Mouse (Mus musculus): Measurements from ENCODE around the gene Mecom.

Mecom gene

DNA sequence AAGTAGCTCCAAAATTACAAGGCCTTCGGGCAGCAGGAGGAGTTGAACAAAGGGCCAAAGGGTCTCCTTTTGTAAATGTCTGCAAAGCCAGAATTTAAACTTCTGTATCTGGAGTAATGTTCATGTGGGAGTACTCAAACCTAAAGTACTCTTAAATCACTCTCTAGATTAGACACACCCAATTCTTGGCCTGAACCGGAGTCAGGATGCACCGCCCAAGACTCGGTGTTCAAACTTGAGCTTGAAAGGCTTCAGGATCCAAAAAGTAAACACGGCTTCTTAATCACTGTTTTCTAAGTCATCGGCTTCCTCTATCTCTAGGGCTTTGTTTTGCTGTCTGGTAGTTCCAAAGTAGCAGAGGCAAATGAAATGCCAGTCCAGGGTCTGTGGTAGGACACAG is 67.3 kb downstream of the Mecom start:
- DNase-seq: peak; percentile 65 to 77

DNA sequence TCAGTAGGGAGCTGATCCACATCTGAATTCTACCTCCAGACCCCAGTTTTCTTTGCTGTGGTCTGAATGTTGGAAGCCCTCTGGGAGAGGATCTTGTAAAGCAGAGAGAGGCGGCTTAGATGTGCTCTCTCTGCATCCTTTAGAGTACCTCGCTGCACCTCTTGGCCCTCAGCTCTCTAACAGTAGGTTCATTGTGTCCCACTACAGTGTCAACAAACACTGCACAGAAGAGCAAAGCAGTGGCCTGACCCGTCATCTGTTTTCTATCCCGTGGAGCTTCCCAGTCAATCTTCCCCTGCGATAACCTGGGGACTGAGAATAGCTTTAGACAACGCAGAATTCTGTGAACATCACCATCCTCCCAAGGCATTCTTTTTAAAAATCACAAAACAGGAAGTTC is 69.6 kb downstream of the Mecom start:
- no peak for DNase-seq

DNA sequence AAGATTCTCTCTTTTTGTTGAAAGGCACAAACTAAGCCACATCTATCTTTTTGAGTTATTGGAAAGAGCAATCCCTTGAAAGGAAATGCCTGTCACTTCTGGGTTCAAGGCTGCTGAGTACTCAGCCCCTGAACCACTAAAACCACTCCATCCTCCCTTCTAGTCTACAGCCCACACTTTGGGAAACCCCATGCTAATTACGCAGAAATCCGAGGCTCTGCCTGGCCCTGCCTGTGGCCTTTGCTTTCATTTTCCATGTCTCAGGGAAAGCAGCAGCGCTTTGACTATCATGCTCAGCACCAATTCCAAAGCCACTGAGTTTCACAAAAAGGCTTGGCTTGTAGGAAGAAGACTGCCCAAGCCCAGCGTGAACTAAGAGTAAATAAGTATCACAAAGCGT is 70.8 kb downstream of the Mecom start:
- no peak for DNase-seq

DNA sequence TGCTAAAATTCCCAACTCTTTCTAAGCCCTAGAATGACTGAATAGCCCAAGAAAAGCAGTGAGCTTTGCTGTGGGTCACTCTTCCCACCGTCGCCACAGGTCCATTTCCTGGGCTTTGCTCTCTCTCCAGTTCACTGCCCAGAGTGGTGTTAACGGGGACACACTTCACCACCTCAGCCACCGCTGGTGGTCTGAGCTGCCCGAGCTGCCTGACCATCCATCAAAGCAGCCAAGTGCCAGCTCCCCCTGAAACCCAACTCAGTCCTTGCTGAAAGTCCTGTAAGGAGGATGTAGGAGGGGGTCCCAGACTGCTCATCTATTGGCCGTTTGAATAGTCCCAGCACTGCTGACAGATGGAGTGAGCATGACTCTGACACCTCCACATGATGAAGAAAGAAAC is 72.2 kb downstream of the Mecom start:
- DNase-seq: no peak

DNA sequence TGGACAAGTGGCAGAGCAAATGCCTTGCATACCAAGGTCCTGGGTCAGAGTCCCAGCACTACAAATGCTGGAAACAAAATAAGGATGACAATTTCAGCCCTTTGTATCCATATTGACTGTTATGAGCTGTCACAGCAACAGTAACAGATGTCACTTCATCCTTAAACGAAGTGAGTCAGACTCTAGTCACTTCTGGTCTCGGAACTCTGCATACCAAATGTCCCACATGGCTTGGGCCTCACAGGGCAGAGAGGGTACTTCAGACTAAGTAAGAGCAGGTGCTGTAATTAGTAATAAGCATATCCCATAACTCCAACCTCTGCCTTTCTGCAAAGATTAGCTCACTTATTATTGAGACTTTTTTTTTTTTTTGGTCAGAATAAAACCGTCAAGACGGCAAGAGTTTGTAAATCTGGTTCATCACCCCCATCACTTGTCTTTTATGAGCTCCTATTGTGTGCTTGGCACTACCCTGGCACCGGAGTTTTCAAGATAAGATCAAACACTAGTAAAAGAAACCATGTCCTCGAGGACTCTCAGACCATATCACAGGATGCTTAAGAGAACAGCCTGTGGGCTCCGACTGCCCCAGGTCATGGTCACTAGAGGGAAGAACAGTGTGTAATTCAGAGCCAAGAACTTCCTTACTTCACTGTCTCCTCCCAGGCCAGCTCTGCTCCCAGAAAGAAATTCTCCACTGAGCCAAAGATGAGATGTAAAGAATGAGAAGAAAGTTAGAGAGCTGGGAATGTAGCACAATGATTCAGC is 79.6 kb downstream of the Mecom start:
- DNase-seq: peak; percentile 26 to 41

DNA sequence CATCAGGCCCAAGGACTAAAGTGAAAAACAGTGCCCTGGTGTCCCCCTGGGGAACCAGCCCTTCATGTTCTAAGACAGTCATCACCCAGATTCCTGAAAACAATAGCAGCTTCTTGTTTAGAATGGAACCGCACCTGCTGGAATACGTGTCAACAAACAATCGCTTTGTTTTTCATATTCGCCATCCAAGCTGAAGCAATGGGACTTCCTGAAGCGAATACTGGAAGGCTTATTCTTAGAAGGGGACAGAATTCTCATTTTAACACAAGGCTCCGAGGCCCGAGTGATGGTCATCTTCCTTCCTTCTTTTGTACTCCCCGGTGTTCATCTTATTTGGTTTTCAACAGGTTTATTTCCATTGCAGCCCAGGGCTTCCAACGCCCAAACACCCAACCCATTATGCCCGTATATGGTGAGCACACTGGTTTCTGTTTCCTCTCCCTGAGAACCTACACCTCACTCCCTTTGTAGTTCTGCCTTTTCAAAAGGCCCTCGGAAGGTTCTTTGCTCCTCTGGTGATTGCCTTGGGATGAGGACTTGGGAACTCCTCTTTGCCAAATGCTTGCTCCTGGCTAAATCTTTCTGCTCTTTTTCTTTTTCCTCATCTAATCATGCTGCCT is 81.7 kb downstream of the Mecom start:
- DNase-seq: no peak

DNA sequence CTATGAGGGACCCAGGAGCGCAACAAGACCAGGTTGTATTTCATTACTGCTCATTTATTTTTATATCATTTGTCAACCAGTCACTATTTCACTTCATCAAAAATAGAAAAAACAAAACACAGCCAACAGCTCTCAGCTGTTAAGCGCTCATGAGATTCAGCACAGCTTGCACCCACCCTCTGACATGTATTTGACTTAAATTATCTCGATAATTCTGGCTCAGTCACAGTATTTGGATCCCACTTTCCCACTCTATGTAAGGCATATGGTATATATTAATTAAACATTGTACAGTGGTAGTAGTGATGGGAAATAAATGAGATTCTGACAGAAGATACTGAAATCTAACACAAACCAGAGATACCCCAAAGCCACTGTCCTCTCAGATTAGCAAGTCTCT is 83.3 kb downstream of the Mecom start:
- DNase-seq: no peak

DNA sequence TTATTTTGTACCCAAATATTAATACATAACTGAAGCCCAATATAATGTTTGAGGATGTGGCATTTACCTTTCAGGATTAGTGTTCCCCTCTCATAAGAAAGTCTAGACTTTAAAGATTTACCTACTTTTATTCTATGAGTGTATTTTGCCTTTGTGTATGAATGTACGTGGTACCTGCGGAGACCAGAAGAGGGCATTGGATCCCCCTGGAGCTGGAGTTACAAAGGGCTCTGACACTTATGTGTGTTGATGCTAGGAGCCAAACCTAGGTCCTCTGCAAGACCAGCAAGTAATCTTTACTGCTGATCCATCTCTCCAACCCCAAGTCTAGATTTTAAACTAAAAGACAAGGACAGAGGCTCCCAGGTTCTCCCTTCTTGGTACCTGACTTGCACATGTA is 86.0 kb downstream of the Mecom start:
- DNase-seq: no peak

DNA sequence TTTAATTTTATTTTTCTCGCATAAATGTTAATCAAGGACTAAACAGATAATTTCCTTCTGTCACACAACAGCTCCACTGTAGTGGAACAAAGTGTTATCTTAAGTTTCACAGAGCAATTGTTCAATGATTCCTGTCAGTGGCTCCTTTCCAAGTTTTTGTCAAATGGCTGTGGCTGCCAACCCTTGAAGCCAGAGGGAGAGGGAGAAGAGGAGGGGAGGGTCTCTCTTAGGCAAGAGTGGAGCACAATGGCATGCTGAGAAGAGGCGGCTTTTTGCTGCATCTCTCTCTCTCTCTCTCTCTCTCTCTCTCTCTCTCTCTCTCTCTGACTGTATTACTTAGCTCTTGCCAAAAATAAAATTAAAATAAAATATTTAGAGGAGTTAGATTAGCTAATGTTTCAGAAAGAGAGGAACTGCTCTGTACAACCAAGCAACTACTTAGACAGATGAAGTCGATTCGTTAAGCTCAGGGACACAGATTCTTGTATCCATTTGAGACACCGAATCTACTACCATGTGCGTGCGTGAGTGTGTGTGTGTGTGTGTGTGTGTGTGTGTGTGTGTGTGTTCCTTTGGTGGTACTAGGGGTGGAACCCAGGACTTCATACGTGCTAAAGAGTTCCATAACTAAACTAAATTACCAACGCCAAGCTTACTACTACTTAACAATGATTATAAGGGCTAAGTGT is 86.8 kb downstream of the Mecom start:
- DNase-seq: peak; percentile 37 to 60

DNA sequence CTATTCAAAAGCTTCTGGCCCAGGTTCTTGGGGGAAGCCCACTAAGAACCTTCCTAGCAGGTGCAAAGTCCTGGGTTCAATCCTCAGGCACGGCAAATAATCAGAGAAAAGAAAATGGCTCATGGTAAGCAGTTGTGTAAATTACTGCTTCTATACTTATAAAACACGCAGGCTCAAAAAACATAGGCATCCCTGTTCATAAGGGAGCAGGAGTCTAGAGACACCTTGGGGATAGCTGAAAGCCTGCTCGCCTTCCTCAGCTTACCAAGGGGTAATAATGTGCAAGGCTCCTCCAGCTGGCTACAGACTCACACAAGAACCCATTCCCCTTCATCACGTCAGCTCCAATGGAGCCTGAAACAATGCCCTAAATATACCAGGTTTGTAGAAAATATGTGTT is 88.2 kb downstream of the Mecom start:
- DNase-seq: no peak

DNA sequence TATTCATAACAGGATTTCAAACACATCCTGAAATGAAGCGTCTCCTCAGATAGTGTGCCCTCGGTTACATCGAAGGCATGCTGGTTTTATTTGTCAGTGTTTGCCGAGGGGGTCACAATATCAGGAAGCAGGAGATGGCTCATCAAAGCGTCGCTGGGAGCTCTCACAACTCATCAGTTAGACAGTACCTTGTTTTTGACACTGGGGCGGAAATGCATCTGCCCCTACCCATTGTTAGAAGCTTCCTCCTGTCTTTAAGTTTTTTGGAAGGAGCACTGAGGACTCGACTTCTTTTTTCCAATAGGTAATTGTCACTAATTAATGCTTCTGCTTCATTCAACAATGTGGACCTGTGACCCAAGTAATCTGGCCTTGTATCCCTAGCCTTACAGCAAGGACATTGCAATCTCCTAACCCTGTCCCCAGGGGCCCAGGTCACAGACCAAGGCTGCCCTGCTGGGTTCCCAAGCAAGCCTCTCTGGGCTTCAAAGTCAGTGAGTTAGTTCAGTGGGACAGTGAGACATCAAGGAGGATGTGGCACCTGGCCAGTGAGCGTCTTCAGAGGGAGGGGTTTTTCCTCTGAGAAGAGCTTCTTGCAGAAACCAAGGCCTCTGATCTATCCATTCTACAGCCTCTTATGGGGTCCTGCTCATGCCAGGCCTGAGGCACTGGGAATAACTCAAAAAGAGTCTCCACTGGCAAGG is 89.7 kb downstream of the Mecom start:
- no peak for DNase-seq

DNA sequence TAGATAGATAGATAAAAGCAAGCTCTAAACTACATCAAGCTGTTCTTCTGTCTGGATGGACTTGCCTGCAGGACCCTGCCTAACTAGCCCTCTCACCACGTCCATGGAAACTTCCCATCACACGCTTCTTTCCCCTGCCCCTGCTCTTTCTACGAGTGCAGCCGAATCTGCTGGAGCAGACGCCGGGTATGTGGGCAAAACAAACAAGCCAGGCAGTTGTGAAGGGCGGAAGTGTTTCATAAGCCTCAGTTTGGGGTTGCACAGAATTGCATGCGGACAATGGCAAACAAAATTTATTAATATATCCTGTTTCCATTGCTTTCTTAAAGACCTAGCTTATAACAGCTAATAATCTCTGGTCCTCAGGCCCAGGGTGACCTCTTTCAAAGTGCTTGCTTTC is 91.9 kb downstream of the Mecom start:
- peak in 1 of 2 experiments; percentile 24 for DNase-seq

DNA sequence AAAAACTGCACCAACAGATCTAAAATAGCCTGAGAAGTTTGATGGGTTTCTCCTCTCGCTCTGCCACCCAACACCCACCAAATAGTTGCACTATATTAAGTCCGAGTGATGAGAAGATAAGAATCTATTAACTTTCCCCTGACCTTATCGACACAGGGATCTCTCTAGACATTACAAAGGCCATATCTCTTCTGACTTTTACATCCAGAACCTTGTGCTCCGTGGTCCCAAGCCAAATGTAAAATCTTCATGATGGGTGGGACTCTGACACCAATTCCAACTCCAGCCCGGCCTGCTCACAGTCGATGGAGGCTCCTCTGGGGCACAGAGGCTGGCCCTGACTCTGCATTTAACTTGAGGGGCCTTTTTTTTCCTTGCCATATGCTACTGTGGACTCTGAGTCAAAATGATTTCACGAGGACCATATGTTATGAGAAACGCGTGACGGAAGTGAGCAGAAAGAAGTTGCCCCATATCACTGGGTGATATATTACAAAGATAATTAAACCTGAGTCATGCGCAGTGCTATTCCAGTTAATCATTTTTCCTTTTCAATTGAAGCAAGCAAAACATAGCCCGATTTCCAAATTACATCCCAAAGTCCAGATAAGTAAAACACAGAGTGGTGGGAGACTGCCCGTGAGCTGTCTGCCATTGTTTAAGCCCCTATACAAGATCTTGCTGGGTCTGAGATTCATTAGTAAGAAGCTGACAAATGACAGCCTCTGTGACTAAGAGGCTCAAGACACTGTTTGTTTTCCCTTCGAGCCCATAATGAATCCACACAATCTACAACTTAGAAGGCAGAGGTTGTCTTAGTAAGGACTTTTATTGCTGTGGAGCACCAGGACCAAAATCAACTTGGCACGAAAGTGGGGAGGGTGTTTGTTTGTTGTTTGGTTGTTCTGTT is 94.0 kb downstream of the Mecom start:
- no peak for DNase-seq

DNA sequence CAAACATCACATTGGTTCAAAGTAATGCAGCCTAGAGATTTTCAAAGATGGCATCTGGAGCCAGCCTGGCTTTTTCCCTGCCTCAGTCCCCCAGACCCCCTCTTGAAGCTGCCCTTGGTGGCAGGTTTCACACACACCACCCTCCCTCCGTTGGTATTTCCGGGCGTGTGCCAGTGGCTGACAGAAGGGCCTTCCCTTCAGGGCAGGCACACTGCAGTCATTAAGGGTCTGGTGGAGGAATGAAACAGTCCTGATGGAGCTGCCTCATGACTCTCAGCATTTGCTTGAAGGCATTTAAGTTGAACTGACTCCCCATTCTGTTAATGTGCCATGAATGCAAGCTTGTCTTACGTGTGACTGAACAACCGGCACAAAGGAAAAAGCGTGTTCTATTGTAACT is 94.8 kb downstream of the Mecom start:
- no peak for DNase-seq

DNA sequence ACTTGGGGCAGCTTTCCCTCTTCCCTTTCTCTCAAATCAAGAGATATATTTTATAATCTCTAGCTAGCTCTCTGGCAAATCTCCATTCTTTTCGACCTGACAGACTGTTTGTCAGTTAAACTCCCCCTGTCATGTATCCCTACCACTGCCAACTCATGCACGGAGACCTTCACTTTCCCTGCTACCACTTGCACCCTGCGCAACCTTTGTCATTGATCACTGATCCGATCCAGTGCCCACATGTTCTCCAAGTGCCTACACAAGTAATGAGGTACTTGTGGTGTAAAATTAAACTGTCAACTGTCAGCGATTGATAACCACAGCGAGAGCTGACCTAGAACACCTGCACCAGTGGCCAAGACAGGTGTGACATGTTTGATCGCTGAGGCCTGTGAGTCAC is 95.3 kb downstream of the Mecom start:
- no peak for DNase-seq

DNA sequence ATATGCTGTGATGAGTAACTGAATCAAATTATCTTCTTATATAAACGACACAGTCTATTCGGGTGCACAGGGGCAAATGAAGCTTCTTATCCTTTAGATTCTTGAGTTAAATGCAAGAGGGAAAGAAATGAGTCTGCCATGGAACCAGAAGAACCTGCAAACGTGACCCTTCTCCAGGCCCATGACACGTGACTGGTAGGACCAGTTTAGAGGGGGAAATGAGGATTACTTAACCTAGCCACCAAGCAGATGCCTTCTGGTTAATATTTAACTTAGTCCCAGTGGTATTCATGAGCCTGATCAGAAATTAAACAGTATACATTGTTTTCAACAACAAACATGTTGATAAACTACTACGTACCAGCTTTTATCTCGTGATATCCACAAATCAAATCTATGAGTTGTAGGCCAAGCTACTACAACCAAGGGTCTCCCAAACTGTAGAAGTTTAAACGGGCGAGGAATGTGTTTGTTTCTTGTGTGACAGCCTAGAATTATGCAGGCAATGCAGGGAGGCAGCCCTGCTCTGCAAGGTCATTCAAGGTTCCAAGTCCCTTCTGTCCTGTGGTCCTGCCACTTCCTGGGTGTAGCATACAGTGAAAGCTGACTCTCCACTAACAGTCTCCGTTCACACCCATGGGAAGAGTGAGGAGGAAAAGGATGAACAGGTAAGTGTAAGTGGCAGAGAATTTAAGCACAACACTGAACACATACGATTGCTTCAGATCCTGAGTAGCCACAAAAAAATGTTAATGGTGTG is 97.4 kb downstream of the Mecom start:
- DNase-seq: peak; percentile 26 to 52

DNA sequence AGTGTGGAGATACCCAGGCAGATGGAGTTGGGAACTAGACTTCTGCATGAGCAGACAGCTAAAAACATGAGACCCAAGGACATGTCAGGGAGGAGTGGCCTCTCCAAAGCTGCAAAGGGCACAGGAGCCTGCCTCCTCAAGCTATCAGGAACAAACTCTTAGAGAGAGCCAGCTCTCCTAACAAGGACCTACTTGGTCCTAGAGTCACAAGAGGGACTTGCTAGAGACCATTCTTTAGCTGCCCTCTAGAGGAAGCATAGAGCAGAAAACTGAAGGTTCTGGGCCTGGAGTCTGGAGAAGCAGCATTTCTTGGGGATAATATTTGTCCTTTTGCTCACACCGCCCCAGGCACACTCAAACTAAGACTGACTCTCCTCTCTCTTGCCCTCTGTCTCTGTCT is 99.2 kb downstream of the Mecom start:
- DNase-seq: peak; percentile 31 to 64

DNA sequence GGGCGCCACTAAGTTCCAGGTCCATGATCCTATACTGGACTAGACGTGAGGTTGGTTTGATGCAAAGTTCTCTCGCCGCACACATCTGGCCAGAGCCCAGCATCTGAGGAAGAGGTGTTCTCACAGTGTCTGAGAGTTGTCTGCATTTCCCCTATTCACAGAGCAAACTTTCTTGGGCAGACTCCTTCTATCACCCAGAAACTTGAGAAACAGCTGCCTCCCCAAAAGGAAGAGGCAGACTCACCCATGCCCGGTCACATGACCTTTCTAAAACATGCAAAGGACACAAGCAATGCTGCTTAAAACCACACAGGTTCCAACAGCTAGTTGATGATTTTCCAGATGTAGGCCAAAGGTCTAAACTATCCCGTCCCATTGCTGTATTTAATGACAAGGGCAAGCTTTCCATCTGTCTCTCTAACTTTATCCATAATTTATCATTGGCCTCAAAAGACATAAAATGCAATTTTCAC is 101.8 kb downstream of the Mecom start:
- no peak for DNase-seq

DNA sequence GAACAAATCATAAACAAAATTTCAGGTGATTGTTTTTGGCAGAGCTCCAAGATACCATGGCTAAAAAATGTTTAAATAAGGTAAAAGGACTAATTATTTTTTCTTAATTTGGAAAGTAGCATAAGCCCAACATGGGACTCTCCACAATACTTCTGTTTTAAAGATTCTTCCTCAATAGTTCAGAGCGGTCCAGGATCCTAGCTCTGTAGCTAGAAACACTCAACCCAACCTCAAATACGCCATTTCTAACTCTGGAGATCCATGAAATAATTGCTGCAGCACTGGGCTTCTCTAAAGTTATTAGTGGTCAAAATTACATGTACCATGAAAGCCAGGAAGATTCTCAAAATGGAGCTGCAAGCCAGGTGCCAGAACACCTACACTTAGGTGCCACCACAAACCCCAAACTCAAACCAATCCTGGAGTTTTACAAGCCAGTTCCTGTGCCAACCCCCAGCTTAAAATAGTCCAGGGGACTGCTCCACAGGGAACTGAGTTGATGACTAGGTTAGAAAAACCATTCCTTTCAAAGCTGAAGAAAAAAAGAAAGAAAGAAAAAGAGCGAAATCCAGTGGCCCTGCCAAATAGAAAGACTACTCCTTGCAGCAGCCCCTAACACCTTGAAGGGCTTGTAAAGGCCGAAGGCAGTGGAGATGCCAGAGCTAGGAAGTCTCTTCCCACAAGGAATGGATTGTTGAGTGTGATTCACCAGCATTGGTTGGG is 102.4 kb downstream of the Mecom start:
- no peak for DNase-seq

DNA sequence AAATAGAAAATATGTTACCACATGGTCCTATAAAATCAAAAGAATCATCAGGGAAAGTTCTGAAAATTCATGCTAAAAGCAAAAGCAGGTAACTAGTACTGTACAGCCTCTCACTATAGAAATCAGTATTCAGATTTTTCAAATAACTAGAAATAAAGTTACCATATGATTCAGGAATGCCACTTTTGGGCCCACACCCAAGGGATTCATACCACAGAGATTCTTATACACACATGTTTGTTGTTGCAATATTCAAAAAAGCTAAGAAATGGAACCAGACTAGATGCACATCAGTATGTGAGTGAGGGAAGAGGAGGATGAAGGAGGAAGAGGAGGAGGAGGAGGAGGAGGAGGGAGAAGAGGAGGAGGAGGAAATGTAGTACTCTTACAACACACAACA is 106.2 kb downstream of the Mecom start:
- DNase-seq: no peak

DNA sequence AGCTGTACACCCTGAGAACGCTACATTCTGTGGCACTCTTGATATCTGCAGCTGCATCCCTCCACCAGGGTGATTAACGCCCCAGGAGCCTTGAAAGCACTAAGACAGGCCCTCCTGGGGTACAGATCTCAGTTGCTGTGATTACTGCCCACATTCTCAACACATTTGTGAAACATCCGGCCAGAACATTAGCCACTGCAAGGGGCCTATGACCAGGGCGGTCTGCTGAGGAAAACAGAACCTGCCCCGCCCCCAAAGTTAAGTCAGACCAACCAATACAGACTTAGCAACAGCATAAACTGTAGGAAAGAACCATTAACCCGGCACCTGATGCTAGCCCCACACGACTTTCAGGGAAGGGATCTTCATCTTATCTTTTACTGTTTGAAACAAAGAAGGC is 109.8 kb downstream of the Mecom start:
- no peak for DNase-seq
